In the genomic region with DNA sequence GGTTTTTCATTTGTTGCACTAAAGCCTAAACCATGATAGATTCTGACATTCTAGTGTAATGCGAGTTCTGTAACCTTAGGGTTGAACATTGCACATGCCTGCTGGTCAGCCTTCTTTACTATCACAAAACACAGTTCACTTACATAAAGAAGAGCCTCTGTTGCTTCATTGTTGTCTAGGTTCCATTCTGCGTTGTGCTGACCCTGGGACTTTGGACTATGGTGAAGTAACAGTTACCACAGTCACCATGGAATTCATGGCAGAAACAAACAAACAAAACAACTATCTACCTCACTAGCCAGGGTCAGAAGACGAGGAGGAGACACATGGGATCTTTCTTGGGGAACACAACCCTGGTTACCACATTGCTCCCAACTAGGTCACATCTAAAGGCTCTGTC, we compare ENCODE assay signal across 17 mouse cellular contexts.
"Had no signal": no experiment of that assay in that cellular context is flagged by ENCODE, and none has a peak within 500 bp of the region (broad histone marks: within the 10 kb centered on the region; RNA-seq: fewer than 3 reads in every experiment).

No protein-coding gene starts in this region.

- H3K27me3 ChIP-seq: kidney, embryonic 15.5 days; stomach, embryonic 15.5 days had no signal

- H3K4me2 ChIP-seq: kidney, embryonic 15.5 days; midbrain, embryonic 11.5 days; stomach, embryonic 15.5 days had no signal

- DNase-seq: kidney, adult 11 months; kidney, postnatal 14 days; layer of hippocampus, postnatal 36 days; lung, adult 2 months; lung, postnatal 14 days; midbrain, embryonic 14.5 days; right cerebral cortex, adult 18-20 months; right cerebral cortex, postnatal 14 days; right cerebral cortex, postnatal 4 days; thymus, postnatal 25 days had no signal

- H3K9ac ChIP-seq: kidney, embryonic 15.5 days; liver, embryonic 14.5 days; stomach, embryonic 15.5 days had no signal

- H3K4me1 ChIP-seq: stomach, embryonic 15.5 days had no signal

- H3K36me3 ChIP-seq: kidney, embryonic 15.5 days; stomach, embryonic 15.5 days had no signal

- H3K9me3 ChIP-seq: kidney, embryonic 15.5 days; stomach, embryonic 15.5 days had no signal

- H3K27ac ChIP-seq: hindbrain, postnatal 0 days; kidney, embryonic 15.5 days; left cerebral cortex, adult 2 months; liver, embryonic 14.5 days; stomach, embryonic 15.5 days had no signal

- H3K4me3 ChIP-seq: kidney, embryonic 15.5 days; left cerebral cortex, adult 2 months; stomach, embryonic 15.5 days had no signal

- ATAC-seq: hindbrain, postnatal 0 days; inflammation-experienced regulatory T-cells, adult 6 months had no signal
